Mouse (Mus musculus) gastrocnemius, postnatal 10 days (tissue): ENCODE data around the gene Cuta. TPM values are rescaled to one million over a fixed set of nuclear protein-coding genes. Genes with fewer than 3 reads are reported as not detected.

Experiments
- DNase-seq: peaks from one replicate; pipeline ENCODE4 v3.0.0; 2021; ENCODE audit warnings: mixed read lengths
- microRNA-seq, 2 experiments: library from miRNA; unstranded; fragments of <30 nt; microRNA quantifications; one replicate each; pipeline ENCODE4 v1.2.0; 2021
- total RNA-seq, 2 experiments: library from RNA; stranded (reverse); gene quantifications; 2 replicates each; pipeline ENCODE4 v1.2.3; 2021

The Cuta gene
- total RNA-seq, 2 experiments from 2014 or later: 87.9 to 91.1 TPM

- DNase-seq: peak; percentile 90
Measured at GRCm38 (mm10) chr17:26886047-26886749, 53.2 kb downstream of the Cuta start.

DNA sequence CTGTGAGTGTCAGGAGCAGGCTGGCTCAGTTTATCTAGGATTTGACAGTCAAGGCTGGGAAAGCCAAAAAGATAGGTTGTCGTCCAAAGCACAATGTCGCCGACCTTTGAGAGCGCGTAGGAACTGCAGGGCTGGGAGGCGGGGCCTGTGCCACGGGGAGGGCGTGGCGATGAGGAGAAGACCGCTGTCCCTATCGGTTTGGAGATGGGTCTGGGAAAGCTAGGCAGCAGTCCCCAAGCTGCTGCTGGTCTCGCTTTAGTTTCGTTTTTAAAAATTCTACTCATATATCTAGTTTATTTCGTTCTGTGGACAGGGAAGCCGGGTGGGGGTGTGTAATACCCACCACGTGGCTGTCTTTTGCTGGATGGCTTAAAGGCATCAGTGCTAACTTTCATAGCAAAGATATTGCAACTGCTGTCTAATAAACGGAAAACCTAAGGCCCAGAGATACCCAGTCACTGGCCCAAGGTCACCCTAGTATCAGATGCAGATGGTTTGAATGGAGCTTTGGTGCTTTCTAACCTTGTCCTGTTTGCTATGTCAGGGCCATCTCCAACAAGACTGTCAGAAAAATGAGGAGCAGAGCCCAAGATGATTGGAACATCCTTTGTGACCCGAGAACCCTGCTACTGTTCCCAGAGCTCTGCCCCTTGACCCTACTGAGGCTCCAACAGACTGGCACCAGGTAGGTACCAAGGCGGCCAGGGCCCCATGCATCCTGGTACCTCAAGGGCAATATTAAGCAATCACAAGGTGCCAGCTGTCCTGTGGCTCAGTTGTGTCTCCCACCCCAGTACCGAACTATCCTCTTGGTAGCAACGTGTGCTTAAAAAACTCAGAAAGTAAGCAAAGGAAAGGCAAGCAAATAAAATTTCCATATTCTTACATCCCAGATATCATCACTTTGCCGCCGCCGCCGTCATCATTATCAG is 54.1 kb downstream of the Cuta start:
- DNase-seq: peak; percentile 82

Small RNA genes lying within 50 kb of the gene (microRNA-seq; reads per million reads assigned to microRNA genes)
- gene Gm27775: 0 reads per million in 2 experiments
- 0 to 1.3 reads per million in 2 experiments for gene Mir3083
- 0 to 1.3 reads per million in 2 experiments for gene Mir6968

Other genes with a start within 250 kb of the Cuta start
- gene Crebrf, start 223.9 kb downstream of the Cuta start, total RNA-seq: 10 to 100 TPM; 17.7 to 18.9 TPM
- gene Bnip1, start 158.5 kb downstream of the Cuta start, total RNA-seq: 10 to 100 TPM; 22.8 to 26.3 TPM
- gene Nkx2-5, start 94.6 kb downstream of the Cuta start, total RNA-seq: not detected
- gene Kifc5b, start 22.5 kb downstream of the Cuta start, total RNA-seq: 1 to 10 TPM; 2.5 to 4.1 TPM
- 1 to 10 TPM; 5.1 to 8.1 TPM for gene Phf1, start 6.5 kb downstream of the Cuta start, total RNA-seq
- gene Syngap1, start 1.7 kb upstream of the Cuta start, total RNA-seq: 10 to 100 TPM in 1 of 2 experiments, 1 to 10 TPM in 1; 8.2 to 11.8 TPM
- 1 to 10 TPM; 2.7 to 3.9 TPM for gene Zbtb9, start 33.6 kb upstream of the Cuta start, total RNA-seq
- gene Bak1, start 89.4 kb upstream of the Cuta start, total RNA-seq: 10 to 100 TPM; 26.5 to 30.5 TPM
- gene Itpr3, start 117.7 kb upstream of the Cuta start, total RNA-seq: 1 to 10 TPM; 6.3 to 7.2 TPM
- 100 to 1,000 TPM; 300 to 343 TPM for gene Uqcc2, start 194.3 kb upstream of the Cuta start, total RNA-seq
- gene Ip6k3, start 228.2 kb upstream of the Cuta start, total RNA-seq: 10 to 100 TPM; 63.5 to 81.2 TPM